Mouse (Mus musculus): Measurements from ENCODE around the gene Glrx.

DNA sequence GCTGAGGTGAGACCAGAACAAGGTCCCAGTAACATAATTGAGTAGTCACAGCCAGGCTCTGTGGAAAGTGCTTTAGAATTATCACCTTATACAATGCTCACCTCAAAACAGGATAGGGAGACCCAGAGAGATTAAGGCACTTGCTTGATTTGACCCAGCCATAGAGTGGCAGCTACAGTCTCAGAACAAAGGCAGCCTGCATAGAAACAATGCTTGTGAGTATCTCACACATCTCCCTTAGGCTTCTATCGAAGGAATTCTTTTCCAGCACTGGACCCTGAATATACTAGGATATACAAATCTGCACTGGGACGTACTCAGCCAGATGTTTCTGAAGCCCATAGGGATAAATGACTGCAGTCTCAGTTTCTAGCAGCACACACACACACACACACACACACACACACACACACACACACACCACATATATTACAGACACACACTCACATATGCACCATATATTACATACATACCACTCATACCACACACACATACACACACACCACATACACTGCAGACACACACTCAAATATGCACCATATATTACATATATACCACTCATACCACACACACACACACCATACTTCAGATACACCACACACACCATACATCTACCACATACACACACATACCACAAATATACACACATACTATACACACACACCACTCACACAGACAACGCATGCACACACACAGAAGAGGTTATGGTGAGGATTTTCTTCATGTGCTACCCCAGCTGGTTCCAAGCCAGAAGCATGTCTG lies 20.5 kb upstream of the Glrx start:
- no peak for TF ChIP-seq CTCF (IDR thresholded peaks at IDR 0.05; ENCODE audit: low read depth)
- no peak for TF ChIP-seq EP300 (IDR thresholded peaks at IDR 0.05; ENCODE audit: low read depth)
